Mouse (Mus musculus) lung, embryonic 15.5 days (tissue): Measurements from ENCODE around the gene Myocd. TPM values are rescaled to one million over a fixed set of nuclear protein-coding genes. Genes with fewer than 3 reads are reported as not detected.

ENCODE experiments used
- ATAC-seq: fragments of 200-750 bp; cut with Nextera tagmentation; 2 replicates; pipeline ENCODE4 v1.8.0; 2017; ENCODE audit warnings: moderate number of reproducible peaks, borderline replicate concordance; ENCODE audit not compliant: low FRiP score, low TSS enrichment; ENCODE audit errors: extremely low read depth
- H3K27ac ChIP-seq: fragments of 300-500 bp; sonication (generic); 2 replicates; pipeline ENCODE4 v1.5.1; 2015; ENCODE audit warnings: moderate library complexity, mild to moderate bottlenecking, inconsistent platforms
- H3K27me3 ChIP-seq: fragments of 300-500 bp; sonication (generic); 2 replicates; pipeline ENCODE4 v1.6.1; 2015; ENCODE audit warnings: inconsistent platforms
- H3K36me3 ChIP-seq: fragments of 300-500 bp; sonication (generic); 2 replicates; pipeline ENCODE4 v1.6.1; 2015; ENCODE audit warnings: inconsistent platforms
- H3K4me1 ChIP-seq: fragments of 300-500 bp; sonication (generic); 2 replicates; pipeline ENCODE4 v1.6.1; 2015; ENCODE audit warnings: inconsistent platforms
- H3K4me2 ChIP-seq: fragments of 300-500 bp; sonication (generic); 2 replicates; pipeline ENCODE4 v1.6.1; 2015; ENCODE audit warnings: inconsistent platforms, mild to moderate bottlenecking, moderate library complexity
- H3K4me3 ChIP-seq: fragments of 300-500 bp; sonication (generic); 2 replicates; pipeline ENCODE4 v1.5.1; 2015; ENCODE audit warnings: mild to moderate bottlenecking, inconsistent platforms
- H3K9ac ChIP-seq: fragments of 300-500 bp; sonication (generic); 2 replicates; pipeline ENCODE4 v1.6.1; 2015; ENCODE audit warnings: inconsistent platforms
- H3K9me3 ChIP-seq: fragments of 300-500 bp; sonication (generic); 2 replicates; pipeline ENCODE4 v1.6.1; 2016; ENCODE audit warnings: inconsistent platforms
- WGBS: fragments of 180-500 bp; shearing (Covaris S2); methylation state at CpG from one replicate; pipeline ENCODE4 v1.1.7; 2015; 5-methylcytosine and 5-hydroxymethylcytosine counted together
- polyA plus RNA-seq: library from polyadenylated mRNA; unstranded; fragments of >200 nt; fragmentation: Nextera tagmentation; extraction: Ambion mirVana; gene quantifications from 2 replicates; pipeline ENCODE4 v1.2.1, GENCODE M21; 2015

Myocd gene
- polyA plus RNA-seq, 1 experiment from 2014 or later, result 18.4 TPM

DNA sequence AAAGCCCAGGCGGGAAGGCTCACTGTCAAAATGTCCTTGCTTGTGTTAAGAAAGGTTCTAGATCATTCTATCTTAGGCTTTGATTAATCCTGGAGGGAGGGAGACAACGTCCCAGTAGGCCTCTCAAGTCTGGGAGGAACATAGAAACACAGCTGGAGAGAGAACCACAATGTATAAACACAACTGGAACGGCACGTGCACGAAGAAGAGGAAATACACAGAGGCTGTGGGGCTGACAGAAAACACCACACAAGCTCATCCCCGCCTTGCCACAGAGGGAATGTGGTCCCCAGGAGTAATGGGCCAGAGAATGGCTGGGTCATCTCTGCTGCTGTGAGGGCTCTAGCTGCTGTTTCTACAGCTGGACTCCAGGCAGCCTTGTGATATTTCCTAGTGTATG lies 58.1 kb downstream of the Myocd start:
- Histone ChIP-seq H3K9ac (no peak overlapping the region), H3K9me3 (no peaks in the 10 kb centered on the region), H3K36me3 (no peaks in the 10 kb centered on the region), H3K27me3 (no peaks in the 10 kb centered on the region), H3K4me3 (no peak overlapping the region), H3K27ac (no peak overlapping the region), H3K4me1 (peaks cover 10% of the 10 kb centered on the region), H3K4me2 (no peak overlapping the region)
- ATAC-seq, result peak; percentile 44
- 49% methylated on average over 6 of the region's 6 CpGs for WGBS

DNA sequence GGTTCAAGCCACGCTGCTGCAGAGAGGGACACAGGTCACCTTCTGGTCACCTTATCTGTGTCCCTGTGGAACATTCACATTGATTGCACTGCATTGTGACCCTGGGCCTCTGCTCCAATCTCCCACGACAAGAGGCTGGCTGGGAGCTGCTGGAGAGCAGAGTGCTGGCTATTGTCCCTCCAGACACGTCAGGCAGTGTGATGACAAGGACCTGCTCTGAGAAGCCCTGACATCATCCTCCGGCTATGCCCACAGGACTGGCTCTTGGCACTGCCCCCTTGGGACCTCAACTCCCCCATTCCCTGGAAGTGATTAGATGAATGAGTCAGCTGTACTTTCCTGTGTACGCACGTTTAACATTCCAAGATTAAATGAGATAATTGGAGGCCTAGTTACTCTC lies 60.3 kb downstream of the Myocd start:
- Histone ChIP-seq H3K9ac (no peak overlapping the region), H3K4me1 (peaks cover 13% of the 10 kb centered on the region; the same call in 1 of the 2 replicates), H3K9me3 (no peaks in the 10 kb centered on the region), H3K27ac (no peak overlapping the region), H3K36me3 (no peaks in the 10 kb centered on the region), H3K4me3 (no peak overlapping the region), H3K27me3 (no peaks in the 10 kb centered on the region; the same call in 1 of the 2 replicates), H3K4me2 (no peak overlapping the region)
- 40% methylated on average over 6 of the region's 6 CpGs for whole genome bisulfite sequencing
- ATAC-seq, result no peak

DNA sequence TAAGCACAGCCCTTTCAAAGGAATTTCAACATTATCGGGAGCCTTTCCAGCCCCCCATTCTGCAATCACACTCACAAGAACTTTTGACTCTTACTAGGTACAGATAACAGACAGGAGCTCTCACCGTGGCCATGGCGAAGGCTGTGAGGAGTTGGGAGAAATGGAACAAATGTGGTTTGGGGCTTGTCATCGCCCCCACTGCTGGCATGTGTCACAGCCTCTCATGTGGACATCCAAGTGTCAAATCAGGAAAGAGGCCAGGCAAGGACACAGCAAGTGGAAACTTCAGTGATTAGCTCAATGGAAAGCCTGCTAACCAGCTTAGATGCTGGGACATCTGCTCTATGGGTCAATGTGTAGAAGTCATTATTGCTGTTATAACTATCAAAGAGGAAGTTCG lies 64.5 kb downstream of the Myocd start:
- H3K4me3 ChIP-seq, result no peak overlapping the region
- no peaks in the 10 kb centered on the region; the same call in 1 of the 2 replicates for H3K27me3 ChIP-seq
- H3K4me1 ChIP-seq, result peaks cover 13% of the 10 kb centered on the region; the same call in 1 of the 2 replicates
- H3K4me2 ChIP-seq, result no peak overlapping the region
- H3K27ac ChIP-seq, result no peak overlapping the region
- H3K9me3 ChIP-seq, result no peaks in the 10 kb centered on the region
- H3K36me3 ChIP-seq, result no peaks in the 10 kb centered on the region
- WGBS, result 37% methylated on average over 5 of the region's 5 CpGs
- H3K9ac ChIP-seq, result no peak overlapping the region
- no peak for ATAC-seq

GRCm38 (mm10) chr11:65204651-65205050 lies 65.1 kb downstream of the Myocd start:
- H3K4me1 ChIP-seq, result peaks cover 13% of the 10 kb centered on the region; the same call in 1 of the 2 replicates
- H3K9me3 ChIP-seq, result no peaks in the 10 kb centered on the region
- no peak for ATAC-seq
- no peak overlapping the region for H3K4me3 ChIP-seq
- H3K9ac ChIP-seq, result no peak overlapping the region
- no peak overlapping the region for H3K4me2 ChIP-seq
- H3K27me3 ChIP-seq, result no peaks in the 10 kb centered on the region; the same call in 1 of the 2 replicates
- no peak overlapping the region for H3K27ac ChIP-seq
- H3K36me3 ChIP-seq, result no peaks in the 10 kb centered on the region
- 52% methylated on average over 13 of the region's 13 CpGs for WGBS

- Histone ChIP-seq H3K4me3 (no peak overlapping the region), H3K27ac (no peak overlapping the region), H3K27me3 (no peaks in the 10 kb centered on the region; the same call in 1 of the 2 replicates), H3K4me1 (peaks cover 13% of the 10 kb centered on the region; the same call in 1 of the 2 replicates), H3K36me3 (no peaks in the 10 kb centered on the region), H3K9ac (no peak overlapping the region), H3K9me3 (no peaks in the 10 kb centered on the region), H3K4me2 (no peak overlapping the region)
- ATAC-seq, result no peak
- WGBS, result 80% methylated on average over 1 of the region's 1 CpGs
Measured at GRCm38 (mm10) chr11:65203020-65203419, 66.8 kb downstream of the Myocd start.

- ATAC-seq, result peak; percentile 76; the same call in 1 of the 2 replicates
- Histone ChIP-seq H3K36me3 (no peaks in the 10 kb centered on the region), H3K4me3 (no peak overlapping the region), H3K27ac (0 out of 2 replicates have a peak overlapping the region, but pooled peaks have one; percentile 22), H3K4me2 (no peak overlapping the region), H3K4me1 (peaks cover 13% of the 10 kb centered on the region; the same call in 1 of the 2 replicates), H3K9ac (no peak overlapping the region), H3K9me3 (no peaks in the 10 kb centered on the region), H3K27me3 (no peaks in the 10 kb centered on the region; the same call in 1 of the 2 replicates)
- 21% methylated on average over 5 of the region's 5 CpGs for WGBS
Measured at GRCm38 (mm10) chr11:65202236-65202635, 67.6 kb downstream of the Myocd start.

DNA sequence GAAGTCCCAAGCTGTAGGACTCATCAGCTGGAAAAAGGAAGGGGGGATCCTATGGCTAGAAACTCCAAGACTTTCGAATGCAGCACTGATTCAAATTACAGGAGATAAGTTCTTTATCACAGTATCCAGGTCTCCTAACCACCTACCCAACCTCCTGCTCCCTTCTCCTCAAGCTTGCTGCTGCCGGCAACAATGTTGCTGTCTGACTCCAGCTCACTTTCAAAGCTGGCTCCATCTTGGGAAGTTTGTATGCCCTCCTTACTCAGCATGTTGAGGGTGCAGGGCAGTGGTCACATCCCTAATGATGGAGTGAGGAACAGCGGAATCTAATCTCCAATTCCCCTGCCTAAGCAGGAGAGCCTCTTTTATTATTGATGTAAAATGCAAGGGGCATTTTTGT lies 71.8 kb downstream of the Myocd start:
- Histone ChIP-seq H3K27me3 (no peaks in the 10 kb centered on the region), H3K4me2 (no peak overlapping the region), H3K36me3 (no peaks in the 10 kb centered on the region), H3K9ac (no peak overlapping the region), H3K27ac (no peak overlapping the region), H3K4me3 (no peak overlapping the region), H3K9me3 (no peaks in the 10 kb centered on the region), H3K4me1 (no peaks in the 10 kb centered on the region)
- 82% methylated on average over 3 of the region's 3 CpGs for WGBS
- ATAC-seq, result no peak

DNA sequence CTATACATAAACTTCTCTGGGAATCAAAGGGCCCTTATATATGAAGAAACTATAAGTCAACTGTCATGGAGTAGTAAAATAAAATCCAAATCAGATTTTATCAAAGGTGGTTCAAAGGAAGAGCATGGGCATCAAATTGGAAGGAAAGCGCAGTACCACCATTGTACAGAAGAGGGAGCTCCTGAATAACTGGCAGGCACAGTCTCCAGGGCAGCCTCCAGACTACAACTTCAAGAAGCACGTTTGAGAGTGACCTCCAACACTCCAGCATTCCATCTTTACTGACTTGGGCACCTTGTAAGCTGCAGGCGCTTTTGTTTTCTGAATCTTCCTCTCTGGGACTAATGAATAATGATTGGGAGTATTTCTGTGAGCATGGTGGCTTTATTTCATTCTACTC lies 72.5 kb downstream of the Myocd start:
- Histone ChIP-seq H3K27ac (no peak overlapping the region), H3K4me2 (no peak overlapping the region), H3K4me3 (no peak overlapping the region), H3K9me3 (no peaks in the 10 kb centered on the region), H3K36me3 (no peaks in the 10 kb centered on the region), H3K27me3 (no peaks in the 10 kb centered on the region), H3K4me1 (no peaks in the 10 kb centered on the region), H3K9ac (no peak overlapping the region)
- WGBS, result 1% methylated on average over 3 of the region's 3 CpGs
- ATAC-seq, result no peak

GRCm38 (mm10) chr11:65186974-65187373 lies 82.8 kb downstream of the Myocd start:
- Histone ChIP-seq H3K9me3 (no peaks in the 10 kb centered on the region), H3K27me3 (no peaks in the 10 kb centered on the region), H3K36me3 (no peaks in the 10 kb centered on the region), H3K27ac (no peak overlapping the region), H3K9ac (no peak overlapping the region), H3K4me1 (no peaks in the 10 kb centered on the region), H3K4me2 (no peak overlapping the region), H3K4me3 (no peak overlapping the region)
- ATAC-seq, result no peak
- WGBS, result 59% methylated on average over 12 of the region's 12 CpGs

- Histone ChIP-seq H3K4me3 (no peak overlapping the region), H3K9ac (no peak overlapping the region), H3K36me3 (no peaks in the 10 kb centered on the region), H3K4me1 (no peaks in the 10 kb centered on the region), H3K9me3 (no peaks in the 10 kb centered on the region), H3K27me3 (no peaks in the 10 kb centered on the region), H3K27ac (no peak overlapping the region), H3K4me2 (no peak overlapping the region)
- 97% methylated on average over 1 of the region's 1 CpGs for WGBS
- no peak for ATAC-seq
Measured at GRCm38 (mm10) chr11:65185114-65185513, 84.7 kb downstream of the Myocd start.

GRCm38 (mm10) chr11:65170121-65170750 lies 99.6 kb downstream of the Myocd start:
- H3K27ac ChIP-seq, result peak overlapping the region; percentile 49
- 0 out of 2 replicates have a peak, but pooled peaks cover 6% of the 10 kb centered on the region for H3K4me1 ChIP-seq
- H3K4me3 ChIP-seq, result no peak overlapping the region
- H3K9ac ChIP-seq, result no peak overlapping the region
- H3K27me3 ChIP-seq, result no peaks in the 10 kb centered on the region
- no peaks in the 10 kb centered on the region for H3K36me3 ChIP-seq
- no peak for ATAC-seq
- no peak overlapping the region for H3K4me2 ChIP-seq
- H3K9me3 ChIP-seq, result no peaks in the 10 kb centered on the region
- 71% methylated on average over 4 of the region's 4 CpGs for WGBS

DNA sequence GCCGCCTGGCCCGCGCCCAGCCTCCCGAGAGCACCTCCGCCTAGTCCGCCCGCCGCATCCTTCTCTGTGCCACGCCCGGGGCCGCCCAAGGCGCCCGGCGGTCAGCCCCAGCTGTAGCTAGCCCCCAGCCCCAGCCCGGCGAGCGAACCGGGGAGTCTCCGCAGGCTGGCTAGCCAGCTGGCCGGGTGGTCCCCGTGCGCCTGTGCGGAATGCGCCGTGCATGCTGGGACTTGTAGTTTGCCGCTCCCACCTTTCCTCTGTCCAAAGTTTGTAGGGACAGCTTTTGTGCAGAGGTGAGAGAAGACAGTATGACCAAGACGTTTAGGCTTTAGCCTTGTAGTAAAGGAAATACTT lies 107.0 kb downstream of the Myocd start, which contains the start of gene Arhgap44:
Gene Arhgap44, minus strand, starts transcription at position 195 of the 354 bp plus-strand sequence.
- Histone ChIP-seq H3K27me3 (peaks cover 6% of the 10 kb centered on the region; the same call in 1 of the 2 replicates), H3K9me3 (no peaks in the 10 kb centered on the region), H3K4me1 (no peaks in the 10 kb centered on the region), H3K9ac (peak within 1 kb of the TSS; percentile 80), H3K4me2 (peak within 1 kb of the TSS; percentile 93), H3K36me3 (no peaks in the 10 kb centered on the region), H3K4me3 (peak within 1 kb of the TSS; percentile 85), H3K27ac (peak within 1 kb of the TSS; percentile 84)
- ATAC-seq, result peak; percentile 87; the same call in 1 of the 2 replicates
- under 1% methylated on average over 26 of the region's 27 CpGs for WGBS
